Mouse (Mus musculus): ENCODE results near the gene Pelo.
A peak's percentile ranks its signal among the peaks of the same experiment; 100 is the strongest.

Gene Pelo

GRCm38 (mm10) chr13:115090069-115090976 is at the start of gene Pelo:
Pelo (minus strand) TSS chr13:115090186.
- DNase-seq (ENCODE audit: low spot score): peak; percentile 96

GRCm38 (mm10) chr13:115138513-115138912 is 48.5 kb upstream of the Pelo start:
- no peak for DNase-seq (ENCODE audit: low spot score)

- peak; percentile 26 for DNase-seq (ENCODE audit: low spot score)
Measured at GRCm38 (mm10) chr13:115136761-115137160, 46.8 kb upstream of the Pelo start.

GRCm38 (mm10) chr13:115132435-115132834 is 42.4 kb upstream of the Pelo start:
- DNase-seq (ENCODE audit: low spot score): no peak

- no peak for DNase-seq (ENCODE audit: low spot score)
Measured at GRCm38 (mm10) chr13:115131381-115131780, 41.4 kb upstream of the Pelo start.

GRCm38 (mm10) chr13:115130035-115130434 is 40.0 kb upstream of the Pelo start:
- DNase-seq (ENCODE audit: low spot score): no peak

- no peak for DNase-seq (ENCODE audit: low spot score)
Measured at GRCm38 (mm10) chr13:115127826-115128225, 37.8 kb upstream of the Pelo start.

- DNase-seq (ENCODE audit: low spot score): no peak
Measured at GRCm38 (mm10) chr13:115126534-115126933, 36.5 kb upstream of the Pelo start.

GRCm38 (mm10) chr13:115125130-115125529 is 35.1 kb upstream of the Pelo start:
- peak; percentile 22 for DNase-seq (ENCODE audit: low spot score)

- no peak for DNase-seq (ENCODE audit: low spot score)
Measured at GRCm38 (mm10) chr13:115124521-115124920, 34.5 kb upstream of the Pelo start.

GRCm38 (mm10) chr13:115118756-115119155 is 28.8 kb upstream of the Pelo start:
- DNase-seq (ENCODE audit: low spot score): no peak

GRCm38 (mm10) chr13:115118195-115118594 is 28.2 kb upstream of the Pelo start:
- DNase-seq (ENCODE audit: low spot score): no peak

GRCm38 (mm10) chr13:115116930-115117621 is 27.1 kb upstream of the Pelo start:
- DNase-seq (ENCODE audit: low spot score): no peak

- DNase-seq (ENCODE audit: low spot score): no peak
Measured at GRCm38 (mm10) chr13:115109628-115110027, 19.6 kb upstream of the Pelo start.

GRCm38 (mm10) chr13:115107436-115107835 is 17.4 kb upstream of the Pelo start:
- DNase-seq (ENCODE audit: low spot score): no peak

GRCm38 (mm10) chr13:115106183-115106582 is 16.2 kb upstream of the Pelo start:
- peak; percentile 65 for DNase-seq (ENCODE audit: low spot score)

GRCm38 (mm10) chr13:115102754-115103153 is 12.8 kb upstream of the Pelo start:
- DNase-seq (ENCODE audit: low spot score): no peak

- DNase-seq (ENCODE audit: low spot score): peak; percentile 89
Measured at GRCm38 (mm10) chr13:115101355-115102191, 11.6 kb upstream of the Pelo start, which contains the start of the genes Gm49395 and Itga1. Gm49395 (minus strand) TSS chr13:115101921. Itga1 (minus strand) TSS chr13:115101964.

- no peak for DNase-seq (ENCODE audit: low spot score)
Measured at GRCm38 (mm10) chr13:115100381-115101177, 10.6 kb upstream of the Pelo start.

GRCm38 (mm10) chr13:115099381-115099780 is 9.4 kb upstream of the Pelo start:
- DNase-seq (ENCODE audit: low spot score): no peak

GRCm38 (mm10) chr13:115098227-115098626 is 8.2 kb upstream of the Pelo start:
- no peak for DNase-seq (ENCODE audit: low spot score)
